9 mouse cellular contexts compared by ENCODE assay signal in the genomic region with DNA sequence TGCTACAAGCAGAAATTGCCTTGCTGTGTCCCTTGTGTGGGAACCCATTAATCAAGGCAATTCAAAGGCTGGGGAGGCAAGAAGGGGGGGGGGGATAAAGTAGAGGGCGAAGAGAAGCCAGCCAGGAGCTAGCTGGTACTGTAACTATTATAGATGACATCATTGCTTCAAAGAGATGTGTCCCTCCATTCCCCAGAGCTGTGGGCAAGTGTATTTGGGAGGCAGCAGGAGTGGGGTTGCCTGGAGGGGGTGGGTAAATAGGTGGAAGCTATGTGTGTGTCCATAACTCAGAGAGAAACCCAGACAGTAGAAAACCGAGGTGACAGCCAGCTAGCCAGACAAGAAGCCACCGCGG. TPM values are rescaled to one million over a fixed set of nuclear protein-coding genes. Genes with fewer than 3 reads are reported as not detected.
DNase-seq lines count a peak whose midpoint lies in the region; ATAC-seq and TF ChIP-seq lines count a peak whose summit lies in the region.
"Had no signal": no experiment of that assay in that cellular context is flagged by ENCODE, and none has a peak within 500 bp of the region (broad histone marks: within the 10 kb centered on the region; RNA-seq: fewer than 3 reads in every experiment).

No protein-coding gene starts in this region.

- H3K27me3 ChIP-seq in kidney, postnatal 0 days (ENCODE audit: insufficient read depth, low read length) = peaks cover 12% of the 10 kb centered on the region
- H3K27me3 ChIP-seq in forebrain, embryonic 10.5 days (ENCODE audit: poor library complexity, severe bottlenecking) = peaks cover 33% of the 10 kb centered on the region
- H3K27me3 ChIP-seq in limb, embryonic 12.5 days = peaks cover 39% of the 10 kb centered on the region
- no peaks in the 10 kb centered on the region; the same call in 1 of the 2 replicates for H3K27me3 ChIP-seq in neural tube, embryonic 14.5 days (ENCODE audit: control insufficient read depth, insufficient read depth, low read length)

- ATAC-seq in kidney, postnatal 0 days (replicated peaks; ENCODE audit: low FRiP score, low read depth) = peak; percentile 34; the same call in 1 of the 2 replicates
- ATAC-seq in limb, embryonic 12.5 days (ENCODE audit: insufficient number of reproducible peaks, insufficient read depth, low FRiP score, low TSS enrichment, low read depth) = peak; percentile 32; the same call in 1 of the 2 replicates
- no peak; the same call in 1 of the 2 replicates for ATAC-seq in neural tube, embryonic 14.5 days (ENCODE audit: low read depth)

- TF ChIP-seq CTCF in kidney, postnatal 0 days (IDR thresholded peaks at IDR 0.05; ENCODE audit: low read depth) = no peak

- H3K4me1 ChIP-seq in kidney, postnatal 0 days (replicated peaks; ENCODE audit: insufficient read depth, low read length) = no peaks in the 10 kb centered on the region
- peaks cover 22% of the 10 kb centered on the region for H3K4me1 ChIP-seq in forebrain, embryonic 10.5 days
- H3K4me1 ChIP-seq in limb, embryonic 12.5 days (replicated peaks) = peaks cover 15% of the 10 kb centered on the region
- H3K4me1 ChIP-seq in neural tube, embryonic 14.5 days (ENCODE audit: control insufficient read depth, insufficient read depth, low read length) = peaks cover 28% of the 10 kb centered on the region; the same call in 1 of the 2 replicates

- 6% methylated on average over 4 of the region's 4 CpGs for WGBS in kidney, postnatal 0 days
- 6% methylated on average over 4 of the region's 4 CpGs for WGBS in forebrain, embryonic 10.5 days
- 8% methylated on average over 4 of the region's 4 CpGs for WGBS in limb, embryonic 12.5 days
- WGBS in neural tube, embryonic 14.5 days = 7% methylated on average over 4 of the region's 4 CpGs

- intact Hi-C loops in left cerebral cortex, postnatal 10 days (cut with DNase I) = no loop called here

- H3K4me2 ChIP-seq in kidney, postnatal 0 days (ENCODE audit: low read length) = peak overlapping the region; percentile 46
- peak overlapping the region; percentile 51 for H3K4me2 ChIP-seq in limb, embryonic 12.5 days
- H3K4me2 ChIP-seq in neural tube, embryonic 14.5 days (ENCODE audit: low read depth, low read length) = peak overlapping the region; percentile 69

- H3K27ac ChIP-seq in kidney, postnatal 0 days = no peak overlapping the region
- H3K27ac ChIP-seq in forebrain, embryonic 10.5 days = no peak overlapping the region
- H3K27ac ChIP-seq in limb, embryonic 12.5 days = no peak overlapping the region
- H3K27ac ChIP-seq in neural tube, embryonic 14.5 days (ENCODE audit: low read depth, low read length) = peak overlapping the region; percentile 84

- H3K36me3 ChIP-seq in kidney, postnatal 0 days (ENCODE audit: insufficient read depth, low read length) = no peaks in the 10 kb centered on the region
- H3K36me3 ChIP-seq in forebrain, embryonic 10.5 days (replicated peaks) = no peaks in the 10 kb centered on the region
- no peaks in the 10 kb centered on the region for H3K36me3 ChIP-seq in limb, embryonic 12.5 days
- no peaks in the 10 kb centered on the region for H3K36me3 ChIP-seq in neural tube, embryonic 14.5 days (ENCODE audit: control insufficient read depth, insufficient read depth, low read length)

- no peak overlapping the region; the same call in 1 of the 2 replicates for H3K4me3 ChIP-seq in kidney, postnatal 0 days (replicated peaks; ENCODE audit: low read depth, low read length)
- H3K4me3 ChIP-seq in forebrain, embryonic 10.5 days = peak overlapping the region; percentile 55
- peak overlapping the region; percentile 25 for H3K4me3 ChIP-seq in limb, embryonic 12.5 days (replicated peaks)
- H3K4me3 ChIP-seq in neural tube, embryonic 14.5 days (ENCODE audit: low read depth, low read length) = peak overlapping the region; percentile 60

- H3K9ac ChIP-seq in kidney, postnatal 0 days (ENCODE audit: low read depth, low read length) = no peak overlapping the region
- H3K9ac ChIP-seq in limb, embryonic 12.5 days (replicated peaks) = no peak overlapping the region
- peak overlapping the region; percentile 66 for H3K9ac ChIP-seq in neural tube, embryonic 14.5 days (replicated peaks; ENCODE audit: low read depth, low read length)

- DNase-seq in kidney, postnatal 0 days (ENCODE audit: low spot score) = no peak
- no peak for DNase-seq in kidney, adult 18-20 months
- DNase-seq in forebrain, embryonic 10.5 days (ENCODE audit: extremely low spot score, low spot score) = no peak
- no peak for DNase-seq in right cerebral cortex, adult 18-20 months
- DNase-seq in left cerebral cortex, postnatal 10 days (ENCODE audit: extremely low spot score in 1 of 2, low spot score in 2 of 2) = no peak
- DNase-seq in gastrocnemius, postnatal 10 days = no peak
- DNase-seq: cerebellum, adult 9-10 months had no signal

- H3K9me3 ChIP-seq in kidney, postnatal 0 days (replicated peaks; ENCODE audit: low read length) = no peaks in the 10 kb centered on the region
- no peaks in the 10 kb centered on the region for H3K9me3 ChIP-seq in forebrain, embryonic 10.5 days
- H3K9me3 ChIP-seq in limb, embryonic 12.5 days = no peaks in the 10 kb centered on the region
- H3K9me3 ChIP-seq in neural tube, embryonic 14.5 days (ENCODE audit: control insufficient read depth, low read length) = no peaks in the 10 kb centered on the region

RNA-seq across cellular contexts. Expression of gene Scn3b, which starts 0.3 kb away (rescaled TPM):
- polyA plus RNA-seq in kidney, postnatal 0 days (2015; fragmentation: Nextera tagmentation; extraction: Ambion mirVana) = 0.31 and 0.32 TPM in 2 replicates
- 1.2 and 2.2 TPM in 2 replicates for polyA plus RNA-seq in forebrain, embryonic 10.5 days (2016; fragmentation: Nextera tagmentation; extraction: Ambion mirVana)
- polyA plus RNA-seq in limb, embryonic 12.5 days (2016; fragmentation: Nextera tagmentation; extraction: Ambion mirVana) = 0.65 and 1.5 TPM in 2 replicates
- polyA plus RNA-seq in neural tube, embryonic 14.5 days (2014; fragmentation: Nextera tagmentation; extraction: Ambion mirVana) = 186 and 193 TPM in 2 replicates
- 100 to 1,000 TPM; 152 to 153 TPM for total RNA-seq in left cerebral cortex, postnatal 10 days (2021)
- 1 to 10 TPM; 8.2 to 8.9 TPM for total RNA-seq in gastrocnemius, postnatal 10 days (2021)

Comparison
In these comparisons a context has a peak if more than half of its experiments do, and no peak if none do; other contexts are left out.
1. RNA of gene Scn3b, which starts 0.3 kb away (polyA plus RNA-seq): 186 to 193 TPM in neural tube, embryonic 14.5 days; 1.2 to 2.2 TPM in forebrain, embryonic 10.5 days, 0.65 to 1.5 TPM in limb, embryonic 12.5 days and 0.31 to 0.32 TPM in kidney, postnatal 0 days; every median in the first group is over 10 times any median in the second.
2. Peak in every context shown above with its lines, with median percentiles within 50 percentile points of each other: H3K4me2 ChIP-seq.